Mouse (Mus musculus) midbrain, postnatal 0 days (tissue): ENCODE data around the gene Il15. TPM values are rescaled to one million over a fixed set of nuclear protein-coding genes. Genes with fewer than 3 reads are reported as not detected.

ENCODE experiments used
- ATAC-seq: fragments of 200-750 bp; cut with Nextera tagmentation; 2 replicates; pipeline ENCODE4 v1.8.0; 2017; ENCODE audit warnings: moderate number of reproducible peaks, mild to moderate bottlenecking, moderate TSS enrichment, moderate library complexity; ENCODE audit not compliant: low FRiP score
- DNase-seq: peaks from one replicate; pipeline ENCODE4 v3.0.0-alpha.2; 2015; ENCODE audit warnings: low spot score
- H3K27ac ChIP-seq: fragments of 300-500 bp; sonication (generic); 2 replicates; pipeline ENCODE4 v1.5.1; 2014; ENCODE audit warnings: low read depth, mild to moderate bottlenecking, low read length, mixed read lengths
- H3K27me3 ChIP-seq: fragments of 300-500 bp; sonication (generic); 2 replicates; pipeline ENCODE4 v1.6.1; 2014; ENCODE audit warnings: low read length, control low read depth, mixed read lengths; ENCODE audit not compliant: insufficient read depth
- H3K36me3 ChIP-seq: fragments of 300-500 bp; sonication (generic); 2 replicates; pipeline ENCODE4 v1.6.1; 2014; ENCODE audit warnings: low read length, control low read depth, mixed read lengths; ENCODE audit not compliant: insufficient read depth
- H3K4me1 ChIP-seq: fragments of 300-500 bp; sonication (generic); 2 replicates; pipeline ENCODE4 v1.6.1; 2014; ENCODE audit warnings: mild to moderate bottlenecking, control low read depth, antibody characterized with exemption, low read length, mixed read lengths; ENCODE audit not compliant: insufficient read depth
- H3K4me2 ChIP-seq: fragments of 300-500 bp; sonication (generic); 2 replicates; pipeline ENCODE4 v1.6.1; 2014; ENCODE audit warnings: low read depth, mild to moderate bottlenecking, low read length, mixed read lengths; ENCODE audit not compliant: poor library complexity, severe bottlenecking
- H3K4me3 ChIP-seq: fragments of 300-500 bp; sonication (generic); 2 replicates; pipeline ENCODE4 v1.5.1; 2014; ENCODE audit warnings: low read depth, mild to moderate bottlenecking, low read length, moderate library complexity
- H3K9ac ChIP-seq: fragments of 300-500 bp; sonication (generic); replicated peaks from 2 replicates; pipeline ENCODE4 v1.6.1; 2014; ENCODE audit warnings: mild to moderate bottlenecking, low read length, moderate library complexity, mixed read lengths; ENCODE audit not compliant: poor library complexity, severe bottlenecking
- H3K9me3 ChIP-seq: fragments of 300-500 bp; sonication (generic); 2 replicates; pipeline ENCODE4 v1.6.1; 2016; ENCODE audit warnings: low read length, control low read depth
- CTCF ChIP-seq: IDR thresholded peaks from 2 replicates; pipeline ENCODE4 v1.5.1; 2016; ENCODE audit warnings: antibody characterized with exemption, mild to moderate bottlenecking
- WGBS: fragments of 180-500 bp; shearing (Covaris S2); extraction: QIAGEN DNeasy Blood & Tissue Kit; methylation state at CpG from one replicate; pipeline ENCODE4 v1.1.7; 2014; 5-methylcytosine and 5-hydroxymethylcytosine counted together
- polyA plus RNA-seq: library from polyadenylated mRNA; unstranded; fragments of >200 nt; fragmentation: Nextera tagmentation; extraction: Ambion mirVana; gene quantifications from 2 replicates; pipeline ENCODE4 v1.2.1, GENCODE M21; 2015
- total RNA-seq: library from RNA; depleted of rRNA; stranded (reverse); fragments of >200 nt; gene quantifications from 2 replicates; pipeline ENCODE4 v1.2.3, GENCODE M21; 2014

The Il15 gene
- total and polyA plus RNA-seq, 2 experiments from 2014 or later: 1.2 to 1.9 TPM

DNA sequence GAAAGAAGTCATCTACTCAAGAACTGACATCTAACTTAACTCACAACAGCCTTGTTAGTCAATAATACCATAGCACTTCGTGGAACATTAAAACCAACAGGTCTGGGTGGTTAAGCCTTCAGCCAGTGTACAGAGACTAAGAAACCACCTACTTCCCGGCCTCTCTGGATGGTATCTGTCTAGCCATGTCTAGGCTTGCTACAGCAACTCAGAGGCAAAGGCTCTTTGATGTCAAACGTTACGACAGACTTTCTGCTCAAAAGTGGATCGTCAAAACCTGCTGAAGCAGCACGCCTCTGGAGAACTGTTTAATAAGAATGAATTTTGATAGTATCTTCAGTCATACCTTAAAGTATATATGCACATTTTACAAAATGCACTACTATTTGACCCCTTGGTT lies 77.4 kb downstream of the Il15 start:
- Histone ChIP-seq H3K9me3 (no peaks in the 10 kb centered on the region), H3K27me3 (no peaks in the 10 kb centered on the region), H3K4me2 (no peak overlapping the region), H3K27ac (no peak overlapping the region), H3K9ac (no peak overlapping the region), H3K4me3 (no peak overlapping the region), H3K4me1 (no peaks in the 10 kb centered on the region), H3K36me3 (no peaks in the 10 kb centered on the region)
- no peak for TF ChIP-seq CTCF
- DNase-seq (no peak), ATAC-seq (no peak)
- 84% methylated on average over 6 of the region's 6 CpGs for WGBS

DNA sequence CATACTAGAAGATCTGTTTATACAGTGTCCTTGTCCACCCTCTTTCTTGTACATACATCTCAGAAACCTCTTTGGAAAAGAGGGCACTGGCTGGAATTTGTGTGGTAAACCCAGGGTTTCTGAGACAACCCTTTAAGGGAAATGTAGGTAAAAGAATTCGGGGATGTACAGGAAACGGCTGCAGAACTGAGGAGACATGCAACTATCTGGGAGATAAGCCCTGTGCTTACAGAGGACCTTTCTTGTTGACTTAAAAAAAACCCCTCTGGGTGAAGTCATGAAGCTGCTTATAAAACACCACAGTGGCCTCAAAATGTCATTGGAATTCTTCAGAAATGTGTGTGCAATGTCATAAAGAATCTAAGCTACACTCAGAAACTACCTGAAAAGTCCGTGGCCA lies 85.6 kb downstream of the Il15 start:
- Histone ChIP-seq H3K27me3 (no peaks in the 10 kb centered on the region), H3K9me3 (no peaks in the 10 kb centered on the region), H3K36me3 (no peaks in the 10 kb centered on the region), H3K27ac (no peak overlapping the region), H3K4me2 (no peak overlapping the region), H3K9ac (no peak overlapping the region), H3K4me3 (no peak overlapping the region), H3K4me1 (no peaks in the 10 kb centered on the region)
- WGBS: 74% methylated on average over 3 of the region's 3 CpGs
- TF ChIP-seq CTCF: no peak
- DNase-seq (no peak), ATAC-seq (no peak)

DNA sequence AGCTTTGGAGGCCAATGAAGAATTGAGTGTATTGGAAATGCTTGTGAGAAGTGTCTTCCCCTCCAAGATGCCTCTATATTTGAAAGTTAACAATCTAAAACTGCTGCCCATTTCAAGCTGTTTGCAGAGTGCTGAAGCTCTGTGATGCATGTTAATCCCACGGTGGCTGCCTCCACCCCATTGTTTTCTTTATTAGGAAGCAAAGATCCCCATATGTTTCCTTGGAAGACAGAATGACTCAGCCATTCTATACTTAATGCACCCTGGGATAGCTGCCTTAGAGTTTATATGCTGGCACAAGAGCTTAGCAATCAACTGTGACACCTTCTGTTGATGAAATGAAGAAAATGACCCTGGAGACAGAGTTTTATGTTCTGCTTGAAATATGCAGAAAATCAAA lies 96.6 kb downstream of the Il15 start:
- H3K9ac ChIP-seq: no peak overlapping the region
- no peak for ATAC-seq
- no peak overlapping the region for H3K4me3 ChIP-seq
- no peaks in the 10 kb centered on the region for H3K9me3 ChIP-seq
- no peak overlapping the region for H3K4me2 ChIP-seq
- no peaks in the 10 kb centered on the region for H3K4me1 ChIP-seq
- H3K27ac ChIP-seq: no peak overlapping the region
- no peaks in the 10 kb centered on the region for H3K27me3 ChIP-seq
- H3K36me3 ChIP-seq: no peaks in the 10 kb centered on the region
- TF ChIP-seq CTCF: no peak
- peak; percentile 63 for DNase-seq
- 6% methylated on average over 1 of the region's 1 CpGs for WGBS

- 79% methylated on average over 2 of the region's 2 CpGs for WGBS
Measured at GRCm38 (mm10) chr8:82296256-82296655, 106.8 kb downstream of the Il15 start.

GRCm38 (mm10) chr8:82291659-82292058 lies 111.4 kb downstream of the Il15 start:
- no peak for TF ChIP-seq CTCF
- no peaks in the 10 kb centered on the region for H3K4me1 ChIP-seq
- no peak overlapping the region for H3K9ac ChIP-seq
- no peaks in the 10 kb centered on the region for H3K27me3 ChIP-seq
- ATAC-seq: no peak
- H3K4me2 ChIP-seq: no peak overlapping the region
- no peak for DNase-seq
- H3K9me3 ChIP-seq: no peaks in the 10 kb centered on the region
- H3K27ac ChIP-seq: no peak overlapping the region
- no peaks in the 10 kb centered on the region for H3K36me3 ChIP-seq
- no peak overlapping the region for H3K4me3 ChIP-seq
- WGBS: 90% methylated on average over 5 of the region's 5 CpGs

More at GRCm38 (mm10) chr8:82296256-82296655, 106.8 kb downstream of the Il15 start:
- no peaks in the 10 kb centered on the region for H3K27me3 ChIP-seq
- H3K4me1 ChIP-seq: no peaks in the 10 kb centered on the region
- ATAC-seq (no peak), DNase-seq (no peak)
- H3K9ac ChIP-seq: no peak overlapping the region
- no peak overlapping the region for H3K27ac ChIP-seq
- no peak overlapping the region for H3K4me3 ChIP-seq
- H3K4me2 ChIP-seq: no peak overlapping the region
- H3K9me3 ChIP-seq: no peaks in the 10 kb centered on the region
- no peaks in the 10 kb centered on the region for H3K36me3 ChIP-seq
- TF ChIP-seq CTCF: no peak

GRCm38 (mm10) chr8:82285866-82286265 lies 117.2 kb downstream of the Il15 start:
- H3K9me3 ChIP-seq: no peaks in the 10 kb centered on the region
- ATAC-seq (no peak), DNase-seq (peak; percentile 56)
- no peak overlapping the region for H3K9ac ChIP-seq
- H3K4me2 ChIP-seq: no peak overlapping the region
- no peak for TF ChIP-seq CTCF
- H3K27ac ChIP-seq: no peak overlapping the region
- no peaks in the 10 kb centered on the region for H3K36me3 ChIP-seq
- WGBS: 90% methylated on average over 3 of the region's 3 CpGs
- no peaks in the 10 kb centered on the region for H3K27me3 ChIP-seq
- no peaks in the 10 kb centered on the region for H3K4me1 ChIP-seq
- no peak overlapping the region for H3K4me3 ChIP-seq
